Mouse (Mus musculus) forebrain, embryonic 15.5 days (tissue): Measurements from ENCODE around the gene Smco2. TPM values are rescaled to one million over a fixed set of nuclear protein-coding genes. Genes with fewer than 3 reads are reported as not detected.

Experiments
- ATAC-seq: fragments of 200-750 bp; cut with Nextera tagmentation; replicated peaks from 2 replicates; pipeline ENCODE4 v1.8.0; 2017; ENCODE audit warnings: mild to moderate bottlenecking, moderate TSS enrichment, moderate library complexity
- H3K27ac ChIP-seq: fragments of 300-500 bp; sonication (generic); replicated peaks from 2 replicates; pipeline ENCODE4 v1.5.1; 2015; ENCODE audit warnings: mild to moderate bottlenecking, inconsistent platforms
- H3K27me3 ChIP-seq: fragments of 300-500 bp; sonication (generic); 2 replicates; pipeline ENCODE4 v1.6.1; 2015; ENCODE audit warnings: inconsistent platforms
- H3K36me3 ChIP-seq: fragments of 300-500 bp; sonication (generic); 2 replicates; pipeline ENCODE4 v1.6.1; 2015; ENCODE audit warnings: mild to moderate bottlenecking, inconsistent platforms
- H3K4me1 ChIP-seq: fragments of 300-500 bp; sonication (generic); 2 replicates; pipeline ENCODE4 v1.6.1; 2015; ENCODE audit warnings: inconsistent platforms
- H3K4me2 ChIP-seq: fragments of 300-500 bp; sonication (generic); replicated peaks from 2 replicates; pipeline ENCODE4 v1.6.1; 2015; ENCODE audit warnings: mild to moderate bottlenecking, inconsistent platforms
- H3K4me3 ChIP-seq: fragments of 300-500 bp; sonication (generic); 2 replicates; pipeline ENCODE4 v1.5.1; 2015; ENCODE audit warnings: mild to moderate bottlenecking, inconsistent platforms
- H3K9ac ChIP-seq: fragments of 300-500 bp; sonication (generic); replicated peaks from 2 replicates; pipeline ENCODE4 v1.6.1; 2015; ENCODE audit warnings: mild to moderate bottlenecking, inconsistent platforms
- H3K9me3 ChIP-seq: fragments of 300-500 bp; sonication (generic); 2 replicates; pipeline ENCODE4 v1.6.1; 2016; ENCODE audit warnings: inconsistent platforms
- WGBS: fragments of 180-500 bp; shearing (Covaris S2); methylation state at CpG from one replicate; pipeline ENCODE4 v1.1.7; 2015; ENCODE audit warnings: mixed read lengths; 5-methylcytosine and 5-hydroxymethylcytosine counted together
- polyA plus RNA-seq: library from polyadenylated mRNA; unstranded; fragments of >200 nt; fragmentation: Nextera tagmentation; extraction: Ambion mirVana; gene quantifications from 2 replicates; pipeline ENCODE4 v1.2.1, GENCODE M21; 2015

The Smco2 gene
- polyA plus RNA-seq, 1 experiment from 2014 or later: not detected

GRCm38 (mm10) chr6:146865701-146866100, 15.8 kb downstream of the Smco2 start:
- no peak for ATAC-seq
- Histone ChIP-seq H3K4me3 (no peak overlapping the region), H3K9ac (no peak overlapping the region), H3K4me2 (no peak overlapping the region), H3K9me3 (no peaks in the 10 kb centered on the region), H3K36me3 (no peaks in the 10 kb centered on the region), H3K27ac (no peak overlapping the region), H3K4me1 (no peaks in the 10 kb centered on the region), H3K27me3 (no peaks in the 10 kb centered on the region)
- 84% methylated on average over 4 of the region's 4 CpGs for WGBS

DNA sequence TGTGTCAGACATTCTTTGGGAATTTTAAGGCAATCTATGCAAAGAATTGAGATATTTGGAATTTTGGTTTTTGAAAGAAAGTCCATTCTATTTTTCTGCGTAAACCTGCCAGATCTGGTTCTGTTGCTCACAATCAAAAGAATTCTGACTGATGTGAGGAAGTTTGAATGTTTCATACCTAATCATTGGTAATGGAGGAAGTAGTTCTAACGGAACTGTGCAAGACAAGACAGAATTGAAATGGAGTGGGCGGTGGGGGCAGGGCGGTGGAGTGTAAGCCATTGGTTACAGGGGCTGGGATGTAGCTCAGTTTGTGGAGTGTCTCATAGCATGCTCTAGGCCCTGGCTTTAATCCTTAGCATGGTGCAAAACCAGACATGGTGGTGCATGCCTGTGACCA, 22.1 kb downstream of the Smco2 start:
- Histone ChIP-seq H3K4me3 (no peak overlapping the region), H3K9me3 (peaks cover 4% of the 10 kb centered on the region; the same call in 1 of the 2 replicates), H3K27ac (no peak overlapping the region), H3K9ac (no peak overlapping the region), H3K4me2 (no peak overlapping the region), H3K27me3 (no peaks in the 10 kb centered on the region), H3K4me1 (no peaks in the 10 kb centered on the region), H3K36me3 (no peaks in the 10 kb centered on the region)
- WGBS: 92% methylated on average over 4 of the region's 4 CpGs
- ATAC-seq: no peak

DNA sequence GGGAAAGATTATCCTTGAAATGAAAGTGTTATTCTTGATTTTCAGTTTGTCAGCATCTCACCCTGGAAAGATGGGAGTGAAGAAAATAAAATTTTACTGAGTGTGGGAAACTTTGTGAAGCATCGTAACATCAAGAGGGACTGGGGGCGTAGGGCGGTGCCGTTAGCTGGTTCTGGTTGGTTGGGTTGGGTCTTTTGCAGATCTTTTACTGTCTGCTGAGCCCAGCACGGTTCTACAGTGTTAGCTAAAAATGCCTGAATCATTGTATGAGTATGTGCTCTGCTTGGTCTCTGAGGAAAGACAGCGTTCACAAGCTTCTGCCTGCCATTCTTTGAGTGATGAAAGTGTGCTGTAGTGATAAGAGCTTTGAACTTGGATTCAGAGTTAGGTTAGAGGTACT, 24.5 kb downstream of the Smco2 start:
- WGBS: 75% methylated on average over 6 of the region's 6 CpGs
- H3K36me3 ChIP-seq: no peaks in the 10 kb centered on the region
- no peak overlapping the region for H3K9ac ChIP-seq
- no peaks in the 10 kb centered on the region for H3K27me3 ChIP-seq
- no peak overlapping the region for H3K4me2 ChIP-seq
- H3K4me3 ChIP-seq: no peak overlapping the region
- no peak overlapping the region for H3K27ac ChIP-seq
- no peaks in the 10 kb centered on the region for H3K4me1 ChIP-seq
- no peak for ATAC-seq
- peaks cover 8% of the 10 kb centered on the region; the same call in 1 of the 2 replicates for H3K9me3 ChIP-seq

DNA sequence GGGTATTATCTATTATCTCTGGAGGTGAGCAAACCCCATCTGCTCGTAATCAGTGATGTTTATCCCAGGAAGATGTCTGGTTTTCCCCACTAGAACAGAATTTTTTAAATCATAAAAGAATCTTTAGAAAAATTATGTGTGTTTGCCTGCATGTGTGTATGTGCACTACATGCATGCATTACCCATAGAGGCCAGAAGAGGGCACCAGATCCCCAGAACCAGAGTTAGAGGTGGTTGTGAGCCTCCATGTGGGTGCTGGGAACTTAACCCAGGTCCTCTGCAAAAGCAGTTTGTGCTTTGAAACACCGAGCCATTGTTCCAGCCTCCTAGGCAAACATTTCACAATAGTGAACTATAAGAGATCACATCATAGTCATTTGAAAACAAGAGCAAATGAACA, 26.9 kb downstream of the Smco2 start:
- Histone ChIP-seq H3K4me3 (no peak overlapping the region), H3K27ac (no peak overlapping the region), H3K9me3 (peaks cover 8% of the 10 kb centered on the region; the same call in 1 of the 2 replicates), H3K36me3 (no peaks in the 10 kb centered on the region), H3K4me2 (no peak overlapping the region), H3K4me1 (0 out of 2 replicates have a peak, but pooled peaks cover 2% of the 10 kb centered on the region), H3K27me3 (no peaks in the 10 kb centered on the region), H3K9ac (no peak overlapping the region)
- WGBS: 91% methylated on average over 2 of the region's 2 CpGs
- no peak for ATAC-seq

GRCm38 (mm10) chr6:146877425-146878045, 27.6 kb downstream of the Smco2 start:
- Histone ChIP-seq H3K4me3 (no peak overlapping the region), H3K9ac (no peak overlapping the region), H3K9me3 (peaks cover 8% of the 10 kb centered on the region; the same call in 1 of the 2 replicates), H3K27me3 (no peaks in the 10 kb centered on the region), H3K36me3 (no peaks in the 10 kb centered on the region), H3K4me2 (no peak overlapping the region), H3K4me1 (0 out of 2 replicates have a peak, but pooled peaks cover 2% of the 10 kb centered on the region), H3K27ac (no peak overlapping the region)
- ATAC-seq: no peak
- 84% methylated on average over 12 of the region's 12 CpGs for WGBS

- H3K27ac ChIP-seq: no peak overlapping the region
- no peak overlapping the region for H3K4me3 ChIP-seq
- H3K27me3 ChIP-seq: no peaks in the 10 kb centered on the region
- H3K36me3 ChIP-seq: no peaks in the 10 kb centered on the region
- H3K4me2 ChIP-seq: no peak overlapping the region
- H3K4me1 ChIP-seq: 0 out of 2 replicates have a peak, but pooled peaks cover 2% of the 10 kb centered on the region
- no peak overlapping the region for H3K9ac ChIP-seq
- no peak for ATAC-seq
- WGBS: 13% methylated on average over 10 of the region's 10 CpGs
- H3K9me3 ChIP-seq: peaks cover 8% of the 10 kb centered on the region; the same call in 1 of the 2 replicates
Measured at GRCm38 (mm10) chr6:146878926-146879325, 29.0 kb downstream of the Smco2 start.

DNA sequence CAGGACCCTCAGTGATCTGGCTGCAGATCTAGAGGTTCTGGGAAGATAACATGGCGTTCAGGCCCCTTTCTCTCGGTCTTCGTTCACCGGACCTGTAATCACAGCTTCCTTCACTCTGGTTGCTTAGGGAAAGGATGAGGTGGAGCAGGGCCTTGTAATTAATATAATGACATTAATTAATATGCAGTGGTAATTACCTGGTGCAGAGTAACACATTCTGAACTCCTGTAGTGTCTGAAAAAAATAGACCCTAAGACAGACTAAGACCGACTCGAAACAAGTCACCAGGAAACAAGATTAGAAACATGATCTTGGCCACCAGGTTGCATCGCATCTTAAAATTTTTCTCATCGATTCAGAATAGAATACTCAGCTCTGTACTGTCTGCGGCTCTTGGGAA, 30.0 kb downstream of the Smco2 start:
- Histone ChIP-seq H3K36me3 (no peaks in the 10 kb centered on the region), H3K4me3 (no peak overlapping the region), H3K27me3 (no peaks in the 10 kb centered on the region), H3K4me1 (0 out of 2 replicates have a peak, but pooled peaks cover 2% of the 10 kb centered on the region), H3K27ac (no peak overlapping the region), H3K4me2 (no peak overlapping the region), H3K9me3 (peaks cover 8% of the 10 kb centered on the region; the same call in 1 of the 2 replicates), H3K9ac (no peak overlapping the region)
- WGBS: 61% methylated on average over 9 of the region's 9 CpGs
- ATAC-seq: no peak

DNA sequence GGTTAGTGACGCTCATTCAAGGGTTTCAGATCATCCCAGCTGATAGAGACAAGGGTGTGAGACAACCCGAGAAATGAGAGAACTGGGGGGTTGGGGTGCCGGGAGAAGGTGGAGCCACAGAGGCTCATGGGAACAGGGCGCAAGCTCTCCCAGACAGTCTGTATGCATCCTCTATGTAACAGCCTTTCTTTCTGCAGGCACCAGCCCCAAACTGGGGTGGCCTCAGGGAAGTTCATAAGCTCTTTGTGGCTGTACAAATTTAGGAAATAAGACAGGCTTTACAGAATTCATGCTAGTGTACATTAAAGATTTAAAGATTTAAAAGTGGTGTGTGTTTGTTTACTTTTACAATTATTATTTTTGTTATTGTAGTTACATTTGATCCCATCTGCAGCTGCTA, 30.4 kb downstream of the Smco2 start:
- ATAC-seq: no peak
- no peaks in the 10 kb centered on the region for H3K36me3 ChIP-seq

GRCm38 (mm10) chr6:146881896-146882770, 32.2 kb downstream of the Smco2 start:
- Histone ChIP-seq H3K36me3 (no peaks in the 10 kb centered on the region), H3K4me1 (0 out of 2 replicates have a peak, but pooled peaks cover 2% of the 10 kb centered on the region), H3K27ac (no peak overlapping the region), H3K9ac (no peak overlapping the region), H3K27me3 (no peaks in the 10 kb centered on the region), H3K4me2 (no peak overlapping the region), H3K9me3 (peaks cover 2% of the 10 kb centered on the region; the same call in 1 of the 2 replicates), H3K4me3 (no peak overlapping the region)
- WGBS: 65% methylated on average over 13 of the region's 13 CpGs
- ATAC-seq: no peak

More for the DNA sequence above, 30.4 kb downstream of the Smco2 start:
- 65% methylated on average over 4 of the region's 4 CpGs for WGBS
- H3K27me3 ChIP-seq: no peaks in the 10 kb centered on the region
- H3K4me2 ChIP-seq: no peak overlapping the region
- 0 out of 2 replicates have a peak, but pooled peaks cover 2% of the 10 kb centered on the region for H3K4me1 ChIP-seq
- H3K9me3 ChIP-seq: peaks cover 8% of the 10 kb centered on the region; the same call in 1 of the 2 replicates
- H3K9ac ChIP-seq: no peak overlapping the region
- H3K27ac ChIP-seq: no peak overlapping the region
- no peak overlapping the region for H3K4me3 ChIP-seq

DNA sequence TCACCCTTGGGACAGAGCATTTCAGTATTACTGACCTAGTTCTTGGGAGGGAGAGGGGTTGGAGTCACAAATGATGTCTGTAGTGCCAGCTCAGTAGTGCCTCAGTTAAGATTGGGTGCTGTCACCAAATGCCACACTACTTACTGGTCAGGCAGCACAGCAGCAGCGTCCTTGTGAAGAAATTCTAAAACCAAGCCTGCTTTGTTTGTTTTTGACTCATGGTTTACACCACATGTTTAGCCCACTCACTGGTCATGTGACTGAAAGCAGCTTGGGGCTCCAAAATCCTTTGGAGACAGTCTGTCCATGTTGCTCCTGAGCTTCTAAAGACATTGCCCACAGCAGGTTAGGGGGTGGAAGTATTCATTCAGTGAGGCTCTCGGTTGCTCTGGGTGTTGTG, 33.5 kb downstream of the Smco2 start:
- 0 out of 2 replicates have a peak, but pooled peaks cover 2% of the 10 kb centered on the region for H3K4me1 ChIP-seq
- no peaks in the 10 kb centered on the region for H3K36me3 ChIP-seq
- H3K9me3 ChIP-seq: no peaks in the 10 kb centered on the region
- WGBS: 50% methylated on average over 2 of the region's 2 CpGs
- ATAC-seq: no peak
- H3K4me3 ChIP-seq: no peak overlapping the region
- no peak overlapping the region for H3K9ac ChIP-seq
- no peak overlapping the region for H3K4me2 ChIP-seq
- no peak overlapping the region for H3K27ac ChIP-seq
- no peaks in the 10 kb centered on the region for H3K27me3 ChIP-seq

GRCm38 (mm10) chr6:146884171-146884570, 34.3 kb downstream of the Smco2 start:
- H3K27ac ChIP-seq: no peak overlapping the region
- H3K9me3 ChIP-seq: no peaks in the 10 kb centered on the region
- H3K4me3 ChIP-seq: no peak overlapping the region
- WGBS: 87% methylated on average over 3 of the region's 3 CpGs
- H3K36me3 ChIP-seq: no peaks in the 10 kb centered on the region
- H3K4me2 ChIP-seq: no peak overlapping the region
- H3K4me1 ChIP-seq: 0 out of 2 replicates have a peak, but pooled peaks cover 2% of the 10 kb centered on the region
- no peak overlapping the region for H3K9ac ChIP-seq
- no peaks in the 10 kb centered on the region for H3K27me3 ChIP-seq
- ATAC-seq: no peak

DNA sequence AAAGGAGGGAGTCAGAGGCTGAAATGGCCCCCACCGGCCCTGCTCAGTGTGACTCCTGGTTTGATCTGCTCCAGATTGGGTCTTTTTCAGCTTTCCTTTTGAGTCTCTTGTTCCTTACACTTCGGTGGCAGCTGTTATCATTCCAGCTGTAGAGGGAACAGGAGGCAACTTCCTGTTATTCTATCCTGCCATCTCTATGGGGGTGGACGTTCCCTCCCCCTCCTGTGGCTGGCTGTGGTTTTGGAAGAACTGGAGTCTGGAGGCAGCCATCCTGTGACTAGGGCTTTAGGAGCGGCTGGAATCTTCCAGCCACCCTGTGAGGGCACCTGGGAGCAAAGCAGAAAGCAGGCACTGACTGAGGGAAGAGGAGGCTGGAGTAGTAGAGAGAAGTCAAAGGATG, 34.9 kb downstream of the Smco2 start:
- Histone ChIP-seq H3K27ac (no peak overlapping the region), H3K4me3 (no peak overlapping the region), H3K4me1 (0 out of 2 replicates have a peak, but pooled peaks cover 2% of the 10 kb centered on the region), H3K4me2 (no peak overlapping the region), H3K9ac (no peak overlapping the region), H3K9me3 (no peaks in the 10 kb centered on the region), H3K27me3 (no peaks in the 10 kb centered on the region), H3K36me3 (no peaks in the 10 kb centered on the region)
- no peak for ATAC-seq
- 47% methylated on average over 4 of the region's 4 CpGs for WGBS
